Mouse (Mus musculus) heart, postnatal 0 days (tissue): ENCODE results near the gene Abraxas2.

Experiments
- CTCF ChIP-seq: IDR thresholded peaks from 2 replicates; pipeline ENCODE4 v1.5.1; 2016; ENCODE audit warnings: antibody characterized with exemption, control low read depth, low read depth
- EP300 ChIP-seq: IDR thresholded peaks from 2 replicates; pipeline ENCODE4 v1.6.1; 2016; ENCODE audit warnings: antibody characterized with exemption, low read depth

- TF ChIP-seq EP300 (no peak), CTCF (no peak)
These were observed 37.3 kb downstream of the Abraxas2 start for GRCm38 (mm10) chr7:132896206-132896815.
